Mouse (Mus musculus) limb, embryonic 11.5 days (tissue): Measurements from ENCODE around the gene Arf1. TPM values are rescaled to one million over a fixed set of nuclear protein-coding genes. Genes with fewer than 3 reads are reported as not detected.

Experiments used
- ATAC-seq: fragments of 200-750 bp; cut with Nextera tagmentation; 2 replicates; pipeline ENCODE4 v1.8.0; 2017; ENCODE audit warnings: low read depth; ENCODE audit not compliant: insufficient number of reproducible peaks, low FRiP score, low TSS enrichment
- DNase-seq: peaks from one replicate; pipeline ENCODE4 v3.0.0-alpha.2; 2015; ENCODE audit warnings: low spot score
- H3K27ac ChIP-seq: fragments of 300-500 bp; sonication (generic); replicated peaks from 2 replicates; pipeline ENCODE4 v1.5.1; 2014; ENCODE audit warnings: low read depth, mild to moderate bottlenecking, low read length
- H3K27me3 ChIP-seq: fragments of 300-500 bp; sonication (generic); 2 replicates; pipeline ENCODE4 v1.6.1; 2014; ENCODE audit warnings: mild to moderate bottlenecking, low read length, mixed read lengths; ENCODE audit not compliant: control insufficient read depth, insufficient read depth
- H3K36me3 ChIP-seq: fragments of 300-500 bp; sonication (generic); 2 replicates; pipeline ENCODE4 v1.6.1; 2014; ENCODE audit warnings: mild to moderate bottlenecking, low read length, moderate library complexity, mixed read lengths; ENCODE audit not compliant: control insufficient read depth, insufficient read depth
- H3K4me1 ChIP-seq: fragments of 300-500 bp; sonication (generic); 2 replicates; pipeline ENCODE4 v1.6.1; 2014; ENCODE audit warnings: low read length, mixed read lengths; ENCODE audit not compliant: control insufficient read depth, insufficient read depth
- H3K4me2 ChIP-seq: fragments of 300-500 bp; sonication (generic); 2 replicates; pipeline ENCODE4 v1.6.1; 2014; ENCODE audit warnings: low read depth, mild to moderate bottlenecking, moderate library complexity; ENCODE audit not compliant: severe bottlenecking
- H3K4me3 ChIP-seq: fragments of 300-500 bp; sonication (generic); 2 replicates; pipeline ENCODE4 v1.5.1; 2014; ENCODE audit warnings: low read depth, low read length
- H3K9ac ChIP-seq: fragments of 300-500 bp; sonication (generic); 2 replicates; pipeline ENCODE4 v1.6.1; 2014; ENCODE audit warnings: mild to moderate bottlenecking, low read length
- H3K9me3 ChIP-seq: fragments of 300-500 bp; sonication (generic); 2 replicates; pipeline ENCODE4 v1.6.1; 2016; ENCODE audit warnings: low read length; ENCODE audit not compliant: control insufficient read depth
- WGBS: fragments of 180-500 bp; shearing (Covaris S2); extraction: QIAGEN DNeasy Blood & Tissue Kit; methylation state at CpG from one replicate; pipeline ENCODE4 v1.1.7; 2014; 5-methylcytosine and 5-hydroxymethylcytosine counted together
- polyA plus RNA-seq: library from polyadenylated mRNA; unstranded; fragments of >200 nt; fragmentation: Nextera tagmentation; extraction: Ambion mirVana; gene quantifications from 2 replicates; pipeline ENCODE4 v1.2.1, GENCODE M21; 2014

Arf1 gene
- polyA plus RNA-seq, 1 experiment from 2014 or later = 649 TPM

DNA sequence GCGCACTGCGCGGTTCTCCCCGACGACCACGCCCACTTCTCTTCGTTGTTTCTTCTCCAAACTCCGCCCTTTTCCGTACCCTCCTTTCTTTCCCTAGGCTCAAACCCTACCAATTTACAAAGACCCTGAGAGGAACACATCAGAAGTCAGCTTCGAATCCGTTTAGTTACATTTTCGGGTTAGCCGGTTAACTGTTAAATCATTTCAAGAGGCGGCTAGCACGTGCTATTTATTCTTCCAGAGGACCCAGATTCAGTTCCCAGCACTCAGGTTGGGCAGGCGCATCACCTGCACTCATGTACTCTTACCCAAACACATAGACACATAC is 36.0 kb downstream of the Arf1 start, which contains the start of gene Guk1:
Gene Guk1, minus strand, starts transcription at position 154 of the 328 bp plus-strand sequence.
- H3K9ac ChIP-seq = peak within 1 kb of the TSS; percentile 58
- no peak for DNase-seq
- H3K4me2 ChIP-seq = peak within 1 kb of the TSS; percentile 64
- no peaks in the 10 kb centered on the region for H3K9me3 ChIP-seq
- no peaks in the 10 kb centered on the region for H3K36me3 ChIP-seq
- H3K27ac ChIP-seq = peak within 1 kb of the TSS; percentile 60; the same call in 1 of the 2 replicates
- ATAC-seq = peak; percentile 31
- WGBS = 5% methylated on average over 16 of the region's 16 CpGs
- no peaks in the 10 kb centered on the region for H3K27me3 ChIP-seq
- peaks cover 3% of the 10 kb centered on the region; the same call in 1 of the 2 replicates for H3K4me1 ChIP-seq
- H3K4me3 ChIP-seq = peak within 1 kb of the TSS; percentile 58

DNA sequence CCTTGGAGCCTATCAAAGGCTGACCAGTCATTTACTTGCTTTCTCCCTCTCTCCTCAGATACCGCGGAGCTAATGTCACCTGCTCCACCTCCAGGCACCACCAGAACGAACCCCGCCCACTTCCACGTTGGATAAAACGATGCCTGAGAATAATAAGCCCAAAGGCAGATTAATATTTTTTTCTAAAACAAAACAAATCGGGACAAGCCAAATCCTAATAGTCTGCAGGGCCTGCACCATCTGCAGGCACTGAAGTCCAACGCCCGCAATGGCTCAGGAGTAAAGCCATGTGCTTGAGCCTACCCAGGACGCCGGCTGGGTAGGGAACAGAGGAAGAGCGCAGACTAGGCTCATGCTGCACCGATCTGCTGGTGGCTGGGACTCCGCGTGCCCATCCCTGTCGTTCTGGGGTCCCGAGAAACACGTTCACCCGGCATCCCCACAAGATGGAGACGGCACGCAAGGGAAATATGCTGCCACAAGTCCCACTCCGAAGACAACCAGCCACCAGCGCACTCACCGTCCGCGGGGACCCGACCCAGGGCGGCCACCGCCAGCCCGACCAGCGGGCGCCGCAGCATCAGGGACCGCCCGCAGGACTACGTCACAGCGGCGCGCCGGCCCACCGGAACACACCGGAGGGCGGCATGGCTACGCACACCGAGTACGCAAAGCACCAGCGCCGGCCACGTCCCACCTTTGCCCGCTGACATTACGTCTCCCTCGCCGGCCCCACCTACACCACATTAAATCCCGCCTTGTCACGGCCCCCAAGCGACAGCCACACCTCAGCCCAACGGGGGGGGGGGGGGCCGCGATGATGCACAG is 36.6 kb downstream of the Arf1 start:
- WGBS = 1% methylated on average over 38 of the region's 59 CpGs
- Histone ChIP-seq H3K4me2 (peak overlapping the region; percentile 64), H3K4me1 (peaks cover 3% of the 10 kb centered on the region; the same call in 1 of the 2 replicates), H3K27me3 (no peaks in the 10 kb centered on the region), H3K4me3 (peak overlapping the region; percentile 58), H3K9me3 (no peaks in the 10 kb centered on the region), H3K9ac (peak overlapping the region; percentile 58), H3K27ac (peak overlapping the region; percentile 60; the same call in 1 of the 2 replicates), H3K36me3 (no peaks in the 10 kb centered on the region)
- peak; percentile 92 for DNase-seq
- ATAC-seq = peak; percentile 94

DNA sequence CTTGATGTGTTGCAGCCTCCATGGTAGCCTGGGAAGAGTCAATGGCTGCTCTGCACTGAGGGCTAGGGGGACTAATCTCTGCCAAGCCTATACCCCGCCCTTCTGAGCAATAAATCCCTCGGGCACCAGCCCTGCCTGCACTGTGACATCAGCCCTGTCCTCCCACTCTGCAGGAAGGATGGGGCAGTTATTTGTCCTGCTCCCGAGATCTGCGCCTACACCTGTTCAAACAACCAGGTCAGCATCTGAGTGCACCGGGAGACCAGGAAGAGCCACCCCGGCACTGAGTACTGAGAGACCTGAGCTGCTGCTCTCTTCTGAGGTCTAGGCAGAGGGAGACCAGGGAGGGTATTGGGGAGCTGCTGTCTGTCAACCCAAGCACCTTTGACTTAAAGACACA is 40.4 kb downstream of the Arf1 start:
- Histone ChIP-seq H3K4me3 (no peak overlapping the region), H3K4me2 (no peak overlapping the region), H3K4me1 (peaks cover 3% of the 10 kb centered on the region; the same call in 1 of the 2 replicates), H3K27me3 (no peaks in the 10 kb centered on the region), H3K27ac (no peak overlapping the region), H3K36me3 (0 out of 2 replicates have a peak, but pooled peaks cover 7% of the 10 kb centered on the region), H3K9ac (no peak overlapping the region), H3K9me3 (no peaks in the 10 kb centered on the region)
- no peak for DNase-seq
- 78% methylated on average over 6 of the region's 6 CpGs for WGBS
- ATAC-seq = no peak

DNA sequence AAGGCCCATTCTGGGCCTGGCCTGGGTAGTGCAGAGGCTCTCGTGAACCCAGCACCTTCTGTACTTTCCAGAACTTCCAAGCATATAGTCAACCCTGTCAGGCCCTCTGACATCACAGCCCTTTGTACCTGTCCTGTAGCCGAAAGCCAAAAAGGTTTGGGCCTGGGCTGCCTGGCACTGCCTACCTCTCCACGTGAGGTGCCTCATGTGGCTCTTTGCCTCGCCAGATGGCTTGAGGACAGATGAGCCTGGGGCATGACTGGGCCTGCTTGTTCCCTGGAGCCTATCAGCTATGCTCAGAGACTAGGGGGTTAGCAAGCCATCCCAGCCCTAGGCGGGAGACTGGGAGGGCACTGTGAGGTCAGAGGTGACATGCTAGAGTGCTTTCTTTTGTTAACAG is 42.6 kb downstream of the Arf1 start:
- no peak for ATAC-seq
- H3K36me3 ChIP-seq = peaks cover 7% of the 10 kb centered on the region; the same call in 1 of the 2 replicates

DNA sequence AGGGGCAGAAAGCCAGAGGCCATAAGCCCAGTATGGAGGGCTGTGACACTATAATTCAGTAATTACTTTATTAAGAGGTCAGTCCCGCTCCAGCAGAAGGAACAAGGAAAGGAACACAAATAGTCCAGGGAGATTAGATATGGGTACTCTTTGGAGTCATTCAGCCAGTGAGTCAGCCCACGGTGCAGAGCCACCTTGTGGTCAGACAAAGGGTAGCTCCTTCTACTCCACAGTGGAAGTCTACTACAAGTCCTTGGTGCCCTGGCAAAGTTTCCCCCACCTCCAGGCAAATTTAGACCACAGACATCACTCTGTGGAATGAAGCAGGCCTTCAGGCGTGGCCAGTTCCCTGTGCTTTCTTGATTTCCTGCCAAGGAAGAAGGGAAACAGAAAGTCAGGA is 44.2 kb downstream of the Arf1 start:
- Histone ChIP-seq H3K9me3 (no peaks in the 10 kb centered on the region), H3K27ac (no peak overlapping the region), H3K4me1 (no peaks in the 10 kb centered on the region), H3K4me3 (no peak overlapping the region), H3K9ac (no peak overlapping the region), H3K4me2 (no peak overlapping the region), H3K36me3 (peaks cover 7% of the 10 kb centered on the region; the same call in 1 of the 2 replicates), H3K27me3 (peaks cover 2% of the 10 kb centered on the region; the same call in 1 of the 2 replicates)
- WGBS = 53% methylated on average over 3 of the region's 3 CpGs
- DNase-seq = peak; percentile 45
- ATAC-seq = no peak

More for the DNA sequence above, 42.6 kb downstream of the Arf1 start:
- WGBS = 86% methylated on average over 5 of the region's 5 CpGs
- Histone ChIP-seq H3K4me3 (no peak overlapping the region), H3K4me1 (no peaks in the 10 kb centered on the region), H3K27me3 (no peaks in the 10 kb centered on the region), H3K4me2 (no peak overlapping the region), H3K9me3 (no peaks in the 10 kb centered on the region), H3K9ac (no peak overlapping the region), H3K27ac (no peak overlapping the region)
- no peak for DNase-seq

DNA sequence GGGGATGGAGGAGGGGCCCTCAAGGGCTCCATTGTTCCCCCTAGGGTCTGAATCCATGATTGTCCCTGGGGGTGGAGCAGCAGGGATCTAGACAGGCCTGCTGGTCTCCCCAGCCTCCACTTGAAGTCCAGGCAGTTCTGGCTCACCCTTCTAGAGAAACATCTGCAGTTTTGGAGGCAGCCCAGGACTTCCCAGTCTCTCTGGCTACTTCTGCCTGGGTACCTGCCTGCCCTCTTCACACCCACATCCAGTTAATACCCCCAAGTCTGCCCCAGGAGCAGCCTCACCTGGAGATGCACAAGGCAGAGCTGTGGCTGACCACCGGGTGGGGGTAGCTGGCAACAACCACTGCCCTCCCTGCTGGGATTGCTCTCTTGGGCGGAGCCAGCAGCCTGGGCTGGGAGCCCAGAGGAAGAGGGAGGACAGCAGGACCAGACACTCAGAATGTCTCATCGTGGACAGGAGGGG is 45.2 kb downstream of the Arf1 start, which contains the start of gene Gjc2:
Gene Gjc2, minus strand, starts transcription at position 350 of the 468 bp plus-strand sequence.
- no peak for DNase-seq
- no peak within 1 kb of the TSS for H3K4me3 ChIP-seq
- ATAC-seq = no peak
- H3K27ac ChIP-seq = no peak within 1 kb of the TSS
- whole genome bisulfite sequencing = 56% methylated on average over 3 of the region's 3 CpGs
- H3K4me2 ChIP-seq = no peak within 1 kb of the TSS
- H3K9ac ChIP-seq = no peak within 1 kb of the TSS
- no peaks in the 10 kb centered on the region for H3K4me1 ChIP-seq
- peaks cover 11% of the 10 kb centered on the region for H3K27me3 ChIP-seq
- H3K9me3 ChIP-seq = no peaks in the 10 kb centered on the region
- H3K36me3 ChIP-seq = peaks cover 7% of the 10 kb centered on the region; the same call in 1 of the 2 replicates

DNA sequence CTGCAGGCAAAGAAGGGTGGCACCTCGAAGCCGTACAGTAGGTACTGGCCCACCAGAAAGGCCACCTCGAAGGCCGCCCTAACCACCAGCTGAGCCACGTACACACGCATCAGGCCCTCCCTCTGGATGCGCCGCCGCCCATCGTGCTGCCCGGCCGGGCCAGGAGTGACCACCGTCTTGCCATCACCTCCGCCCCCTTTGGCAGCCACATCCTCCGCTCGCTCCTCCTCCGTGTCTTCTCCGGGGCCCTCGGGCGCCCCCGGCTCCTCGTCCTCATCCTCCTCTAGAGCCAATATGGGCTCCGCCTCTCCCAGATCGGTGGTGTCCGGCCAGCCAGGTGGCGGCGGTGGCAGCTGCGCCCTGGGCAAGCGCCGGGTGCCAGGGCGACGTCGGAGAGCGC is 51.1 kb downstream of the Arf1 start:
- H3K4me3 ChIP-seq = 0 out of 2 replicates have a peak overlapping the region, but pooled peaks have one; percentile 6
- no peaks in the 10 kb centered on the region for H3K36me3 ChIP-seq
- no peaks in the 10 kb centered on the region for H3K9me3 ChIP-seq
- H3K4me2 ChIP-seq = no peak overlapping the region; the same call in 1 of the 2 replicates
- ATAC-seq = no peak
- H3K27ac ChIP-seq = no peak overlapping the region
- H3K27me3 ChIP-seq = peaks cover 44% of the 10 kb centered on the region
- 9% methylated on average over 31 of the region's 34 CpGs for WGBS
- no peaks in the 10 kb centered on the region for H3K4me1 ChIP-seq
- DNase-seq = no peak
- no peak overlapping the region for H3K9ac ChIP-seq

DNA sequence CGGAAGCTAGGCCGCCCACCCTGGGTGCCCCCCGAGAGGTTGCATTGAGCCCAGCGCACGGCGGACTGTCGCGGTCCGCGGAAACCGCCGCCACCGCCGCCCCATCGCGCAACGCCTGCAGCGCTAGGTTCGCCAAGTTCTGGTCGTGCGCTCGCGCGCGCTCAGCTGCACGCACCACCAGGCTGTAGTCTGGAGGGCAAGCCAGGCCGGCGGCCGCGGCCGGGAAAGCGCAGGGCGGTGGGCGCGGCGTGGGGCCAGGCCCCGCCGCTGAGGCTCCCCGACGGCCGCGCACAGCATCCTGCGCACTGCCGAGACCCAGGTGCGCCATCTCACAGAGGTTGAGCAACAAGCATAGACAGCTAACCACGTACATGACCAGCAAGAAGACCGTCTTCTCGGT is 51.6 kb downstream of the Arf1 start:
- Histone ChIP-seq H3K27ac (no peak overlapping the region), H3K27me3 (peaks cover 44% of the 10 kb centered on the region), H3K4me2 (no peak overlapping the region; the same call in 1 of the 2 replicates), H3K9me3 (no peaks in the 10 kb centered on the region), H3K36me3 (no peaks in the 10 kb centered on the region), H3K4me3 (peak overlapping the region; percentile 6; the same call in 1 of the 2 replicates), H3K4me1 (no peaks in the 10 kb centered on the region), H3K9ac (no peak overlapping the region)
- no peak for ATAC-seq
- DNase-seq = no peak
- WGBS = 2% methylated on average over 48 of the region's 48 CpGs
